Mouse (Mus musculus) heart, embryonic 15.5 days (tissue): Measurements from ENCODE around the gene Slbp. TPM values are rescaled to one million over a fixed set of nuclear protein-coding genes. Genes with fewer than 3 reads are reported as not detected.

Experiments
- ATAC-seq: fragments of 200-750 bp; cut with Nextera tagmentation; replicated peaks from 2 replicates; pipeline ENCODE4 v1.8.0; 2017; ENCODE audit warnings: low read depth, moderate TSS enrichment; ENCODE audit not compliant: insufficient number of reproducible peaks, insufficient read depth, low FRiP score
- H3K27ac ChIP-seq: fragments of 300-500 bp; sonication (generic); 2 replicates; pipeline ENCODE4 v1.5.1; 2015; ENCODE audit warnings: mild to moderate bottlenecking, inconsistent platforms
- H3K27me3 ChIP-seq: fragments of 300-500 bp; sonication (generic); 2 replicates; pipeline ENCODE4 v1.6.1; 2015; ENCODE audit warnings: inconsistent platforms
- H3K36me3 ChIP-seq: fragments of 300-500 bp; sonication (generic); 2 replicates; pipeline ENCODE4 v1.6.1; 2015; ENCODE audit warnings: mild to moderate bottlenecking, inconsistent platforms
- H3K4me1 ChIP-seq: fragments of 300-500 bp; sonication (generic); replicated peaks from 2 replicates; pipeline ENCODE4 v1.6.1; 2015; ENCODE audit warnings: inconsistent platforms
- H3K4me2 ChIP-seq: fragments of 300-500 bp; sonication (generic); 2 replicates; pipeline ENCODE4 v1.6.1; 2015; ENCODE audit warnings: inconsistent platforms, mild to moderate bottlenecking, moderate library complexity
- H3K4me3 ChIP-seq: fragments of 300-500 bp; sonication (generic); 2 replicates; pipeline ENCODE4 v1.5.1; 2015; ENCODE audit warnings: mild to moderate bottlenecking, inconsistent platforms
- H3K9ac ChIP-seq: fragments of 300-500 bp; sonication (generic); 2 replicates; pipeline ENCODE4 v1.6.1; 2015; ENCODE audit warnings: mild to moderate bottlenecking, inconsistent platforms
- H3K9me3 ChIP-seq: fragments of 300-500 bp; sonication (generic); replicated peaks from 2 replicates; pipeline ENCODE4 v1.6.1; 2016; ENCODE audit warnings: inconsistent platforms
- WGBS: fragments of 180-500 bp; shearing (Covaris S2); methylation state at CpG from one replicate; pipeline ENCODE4 v1.1.7; 2015; ENCODE audit warnings: mixed read lengths; 5-methylcytosine and 5-hydroxymethylcytosine counted together
- polyA plus RNA-seq: library from polyadenylated mRNA; unstranded; fragments of >200 nt; fragmentation: Nextera tagmentation; extraction: Ambion mirVana; gene quantifications from 2 replicates; pipeline ENCODE4 v1.2.1, GENCODE M21; 2015

The Slbp gene
- polyA plus RNA-seq, 1 experiment from 2014 or later, result 99.3 TPM

DNA sequence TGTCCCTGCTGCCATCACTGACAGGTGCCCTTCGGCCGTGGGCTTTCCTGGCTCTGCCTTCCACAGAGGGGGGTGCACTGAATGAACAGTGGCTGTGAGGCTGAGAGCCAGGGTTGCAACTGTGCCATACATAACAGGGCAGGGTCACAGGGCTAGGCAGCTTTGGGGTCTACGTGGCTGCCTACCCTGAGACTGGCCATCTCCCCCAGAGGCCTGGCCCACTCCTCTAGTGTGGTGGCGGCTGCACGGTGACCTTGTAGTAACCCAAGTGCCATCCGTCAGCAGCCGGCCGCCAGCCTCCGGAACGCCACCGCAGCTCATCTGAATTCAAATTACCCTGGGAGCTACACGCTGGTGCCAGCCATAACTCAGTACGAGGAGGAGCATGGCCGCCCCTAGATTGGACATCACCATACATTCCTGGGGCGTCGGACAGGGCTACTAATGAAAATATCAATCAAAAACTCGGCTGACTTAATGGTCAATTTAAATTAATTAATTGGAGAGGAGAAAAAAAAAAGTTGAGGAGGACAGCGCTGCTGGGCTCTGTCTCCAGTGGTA, 64.8 kb downstream of the Slbp start:
- H3K27me3 ChIP-seq, result no peaks in the 10 kb centered on the region
- ATAC-seq, result no peak
- WGBS, result 75% methylated on average over 18 of the region's 18 CpGs

More for the DNA sequence above, 64.8 kb downstream of the Slbp start:
- no peak overlapping the region for H3K9ac ChIP-seq
- H3K4me2 ChIP-seq, result no peak overlapping the region
- H3K36me3 ChIP-seq, result no peaks in the 10 kb centered on the region
- no peaks in the 10 kb centered on the region for H3K4me1 ChIP-seq
- no peak overlapping the region for H3K4me3 ChIP-seq
- no peak overlapping the region for H3K27ac ChIP-seq
- H3K9me3 ChIP-seq, result no peaks in the 10 kb centered on the region

Other genes starting within 250 kb of the Slbp start
- gene Nkx1-1, start 218.6 kb downstream of the Slbp start, polyA plus RNA-seq, result not detected in 2 replicates
- gene Fam53a, start 22.9 kb downstream of the Slbp start, polyA plus RNA-seq, result 45.3 and 51.4 TPM in 2 replicates
- 0.74 and 1.0 TPM in 2 replicates for gene Gm9903, start 22.6 kb downstream of the Slbp start, polyA plus RNA-seq
- 107 and 117 TPM in 2 replicates for gene Tacc3, start 5.6 kb upstream of the Slbp start, polyA plus RNA-seq
- 29.5 and 37.6 TPM in 2 replicates for gene Tmem129, start 5.8 kb upstream of the Slbp start, polyA plus RNA-seq
- gene Fgfr3, start 69.1 kb upstream of the Slbp start, polyA plus RNA-seq, result 4.0 and 9.1 TPM in 2 replicates
- gene Letm1, start 130.2 kb upstream of the Slbp start, polyA plus RNA-seq, result 40.5 and 49.5 TPM in 2 replicates
- 25.3 and 28.3 TPM in 2 replicates for gene Nsd2, start 168.2 kb upstream of the Slbp start, polyA plus RNA-seq